Comparison of ENCODE assay signal across 21 mouse cellular contexts in genomic region chr5:100581622-100582434, GRCm38 (mm10). TPM values are rescaled to one million over a fixed set of nuclear protein-coding genes. Genes with fewer than 3 reads are reported as not detected.
A peak's percentile ranks its signal among the peaks of the same experiment; 100 is the strongest.
DNase-seq lines count a peak whose midpoint lies in the region; ATAC-seq and TF ChIP-seq lines count a peak whose summit lies in the region.
"Had no signal": no experiment of that assay in that cellular context is flagged by ENCODE, and none has a peak within 500 bp of the region (broad histone marks: within the 10 kb centered on the region; RNA-seq: fewer than 3 reads in every experiment).

No protein-coding gene starts in this region.

- no peak for ATAC-seq in midbrain, embryonic 14.5 days (ENCODE audit: low FRiP score, low TSS enrichment)
- ATAC-seq in midbrain, embryonic 13.5 days, result no peak
- no peak for ATAC-seq in hindbrain, embryonic 12.5 days (ENCODE audit: low FRiP score)

- in situ Hi-C loops in CH12.LX (cut with MboI; ENCODE audit: low pct_ligation_motif_present, low pct_unique_long_range_greater_than_20kb, low sequenced_read_pairs), result no loop called here

- no peaks in the 10 kb centered on the region for H3K27me3 ChIP-seq in midbrain, embryonic 14.5 days (ENCODE audit: control insufficient read depth, insufficient read depth, low read length)
- no peaks in the 10 kb centered on the region for H3K27me3 ChIP-seq in midbrain, embryonic 13.5 days
- no peaks in the 10 kb centered on the region for H3K27me3 ChIP-seq in CH12.LX (replicated peaks)
- H3K27me3 ChIP-seq in hindbrain, embryonic 12.5 days, result no peaks in the 10 kb centered on the region
- H3K27me3 ChIP-seq: embryonic facial prominence, embryonic 12.5 days; hindbrain, embryonic 13.5 days had no signal

- no peaks in the 10 kb centered on the region for H3K9me3 ChIP-seq in midbrain, embryonic 14.5 days (ENCODE audit: control insufficient read depth, low read length)
- H3K9me3 ChIP-seq in midbrain, embryonic 13.5 days, result no peaks in the 10 kb centered on the region
- H3K9me3 ChIP-seq in CH12.LX (replicated peaks; ENCODE audit: low read length), result no peaks in the 10 kb centered on the region
- H3K9me3 ChIP-seq in hindbrain, embryonic 12.5 days (replicated peaks), result no peaks in the 10 kb centered on the region
- H3K9me3 ChIP-seq: embryonic facial prominence, embryonic 12.5 days; G1E; hindbrain, embryonic 13.5 days; midbrain, embryonic 10.5 days had no signal

- no peaks in the 10 kb centered on the region for H3K36me3 ChIP-seq in midbrain, embryonic 14.5 days (ENCODE audit: control insufficient read depth, insufficient read depth, low read length)
- H3K36me3 ChIP-seq in midbrain, embryonic 13.5 days, result no peaks in the 10 kb centered on the region
- H3K36me3 ChIP-seq in CH12.LX (replicated peaks in 1 of 2; ENCODE audit: control insufficient read depth in 1 of 2, insufficient read depth in 1 of 2, low read length in 1 of 2), result no peaks in the 10 kb centered on the region
- no peaks in the 10 kb centered on the region for H3K36me3 ChIP-seq in hindbrain, embryonic 12.5 days
- H3K36me3 ChIP-seq: embryonic facial prominence, embryonic 12.5 days; G1E; hindbrain, embryonic 13.5 days; midbrain, embryonic 10.5 days had no signal

- H3K4me3 ChIP-seq in midbrain, embryonic 14.5 days (replicated peaks; ENCODE audit: low read depth, low read length), result no peak overlapping the region
- H3K4me3 ChIP-seq in midbrain, embryonic 13.5 days (replicated peaks), result no peak overlapping the region
- peak overlapping the region in 1 of 3 experiments; percentile 29 for H3K4me3 ChIP-seq in CH12.LX (replicated peaks in 1 of 3; ENCODE audit: low read depth in 2 of 3, low read length in 2 of 3, poor library complexity in 1 of 3)
- no peak overlapping the region for H3K4me3 ChIP-seq in hindbrain, embryonic 12.5 days
- H3K4me3 ChIP-seq: embryonic facial prominence, embryonic 12.5 days; heart, adult 2 months; hindbrain, embryonic 13.5 days; midbrain, embryonic 10.5 days had no signal

- TF ChIP-seq CTCF in CH12.LX (conservative IDR thresholded peaks at IDR 0.05 in 1 of 2, IDR thresholded peaks at IDR 0.05 in 1 of 2; ENCODE audit: low read depth in 2 of 2, low read length in 2 of 2), result no peak

- DNase-seq in midbrain, embryonic 14.5 days, result peak; percentile 3
- peak; percentile 74 for DNase-seq in CH12.LX (ENCODE audit: extremely low read depth)
- peak; percentile 57 for DNase-seq in adipocyte (ENCODE audit: low spot score)
- peak; percentile 73 for DNase-seq in skeletal muscle tissue, adult 2 months (ENCODE audit: low read depth, low spot score)
- no peak for DNase-seq in testis, postnatal 10 days (ENCODE audit: low spot score)
- no peak for DNase-seq in lung, postnatal 4 days
- DNase-seq: adrenal gland, postnatal 36 days; cerebellum, adult 11 months; cerebellum, adult 9-11 months; heart, adult 2 months; kidney, adult 9 months; layer of hippocampus, postnatal 36 days; right cerebral cortex, postnatal 14 days had no signal

- WGBS in midbrain, embryonic 14.5 days, result 60% methylated on average over 11 of the region's 11 CpGs
- WGBS in midbrain, embryonic 13.5 days, result 68% methylated on average over 11 of the region's 11 CpGs
- 74% methylated on average over 11 of the region's 11 CpGs for WGBS in hindbrain, embryonic 12.5 days

- TF ChIP-seq RAD21 in CH12.LX (IDR thresholded peaks at IDR 0.05; ENCODE audit: low read depth, low read length), result no peak; the same call in none of the 2 replicates

- H3K4me1 ChIP-seq in midbrain, embryonic 14.5 days (ENCODE audit: control insufficient read depth, insufficient read depth, low read length), result no peaks in the 10 kb centered on the region
- H3K4me1 ChIP-seq in midbrain, embryonic 13.5 days (replicated peaks), result no peaks in the 10 kb centered on the region
- peaks cover 26 to 78% of the 10 kb centered on the region in 2 experiments for H3K4me1 ChIP-seq in CH12.LX (ENCODE audit: control insufficient read depth in 1 of 2, insufficient read depth in 2 of 2)
- H3K4me1 ChIP-seq in hindbrain, embryonic 12.5 days, result no peaks in the 10 kb centered on the region
- H3K4me1 ChIP-seq: embryonic facial prominence, embryonic 12.5 days; hindbrain, embryonic 13.5 days; midbrain, embryonic 10.5 days had no signal

- no peaks in the 10 kb centered on the region for H3K79me2 ChIP-seq in CH12.LX (replicated peaks; ENCODE audit: control insufficient read depth, extremely low read depth, insufficient read depth, poor library complexity, severe bottlenecking)

- TF ChIP-seq POLR2A in CH12.LX (IDR thresholded peaks at IDR 0.05; ENCODE audit: low read depth, low read length), result peak; percentile 47

- dilution Hi-C loops in CH12.LX (cut with MboI; ENCODE audit: extremely low pct_ligation_motif_present, extremely low pct_unique_long_range_greater_than_20kb, low sequenced_read_pairs), result no loop called here

- TF ChIP-seq EP300 in CH12.LX (IDR thresholded peaks at IDR 0.05; ENCODE audit: low read length), result peak; percentile 56

- H3K4me2 ChIP-seq in midbrain, embryonic 14.5 days (ENCODE audit: low read length), result no peak overlapping the region
- no peak overlapping the region for H3K4me2 ChIP-seq in midbrain, embryonic 13.5 days (replicated peaks)
- H3K4me2 ChIP-seq in CH12.LX (ENCODE audit: insufficient read depth, low read depth, poor library complexity, severe bottlenecking), result peak overlapping the region; percentile 95
- no peak overlapping the region for H3K4me2 ChIP-seq in hindbrain, embryonic 12.5 days (replicated peaks)
- H3K4me2 ChIP-seq: embryonic facial prominence, embryonic 12.5 days; hindbrain, embryonic 13.5 days had no signal

- H3K27ac ChIP-seq in midbrain, embryonic 14.5 days (replicated peaks; ENCODE audit: low read depth, low read length), result no peak overlapping the region
- H3K27ac ChIP-seq in midbrain, embryonic 13.5 days, result no peak overlapping the region
- peak overlapping the region; percentile 84 for H3K27ac ChIP-seq in CH12.LX (ENCODE audit: insufficient read depth, low read depth)
- no peak overlapping the region for H3K27ac ChIP-seq in hindbrain, embryonic 12.5 days
- H3K27ac ChIP-seq: embryonic facial prominence, embryonic 12.5 days; heart, adult 2 months; hindbrain, embryonic 13.5 days; midbrain, embryonic 10.5 days had no signal

- H3K9ac ChIP-seq in midbrain, embryonic 14.5 days (replicated peaks; ENCODE audit: low read length), result no peak overlapping the region
- H3K9ac ChIP-seq in midbrain, embryonic 13.5 days (replicated peaks), result no peak overlapping the region
- peak overlapping the region; percentile 30 for H3K9ac ChIP-seq in CH12.LX (ENCODE audit: insufficient read depth, low read depth)
- H3K9ac ChIP-seq in hindbrain, embryonic 12.5 days, result no peak overlapping the region
- H3K9ac ChIP-seq: embryonic facial prominence, embryonic 12.5 days; hindbrain, embryonic 13.5 days had no signal

TF ChIP-seq in CH12.LX, 34 proteins besides CTCF, POLR2A, EP300 and RAD21 (continues in another document):
- TF ChIP-seq TBP (conservative IDR thresholded peaks at IDR 0.05; ENCODE audit: low read depth, low read length), result peak; percentile 45; the same call in 1 of the 2 replicates
- 0 out of 2 replicates have a peak, but pooled peaks have one; percentile 49 for TF ChIP-seq ZMIZ1 (IDR thresholded peaks at IDR 0.05; ENCODE audit: low read depth, low read length)
- TF ChIP-seq JUND (conservative IDR thresholded peaks at IDR 0.05; ENCODE audit: low read depth, low read length), result no peak
- TF ChIP-seq CHD2 (IDR thresholded peaks at IDR 0.05; ENCODE audit: low read length), result no peak
- peak; percentile 58; the same call in 1 of the 2 replicates for TF ChIP-seq BHLHE40 (IDR thresholded peaks at IDR 0.05; ENCODE audit: low read depth, low read length)
- no peak for TF ChIP-seq MAFK (IDR thresholded peaks at IDR 0.05; ENCODE audit: insufficient replicate concordance, low read length)
- no peak; the same call in 1 of the 2 replicates for TF ChIP-seq SMC3 (IDR thresholded peaks at IDR 0.05; ENCODE audit: low read depth, low read length)
- peak; percentile 36; the same call in 1 of the 2 replicates for TF ChIP-seq TCF12 (IDR thresholded peaks at IDR 0.05; ENCODE audit: low read depth, low read length)
- TF ChIP-seq KAT2A (IDR thresholded peaks at IDR 0.05; ENCODE audit: insufficient replicate concordance, low read length), result 0 out of 2 replicates have a peak, but pooled peaks have one; percentile 44
- TF ChIP-seq ZNF384 (IDR thresholded peaks at IDR 0.05; ENCODE audit: low read depth, low read length), result peak; percentile 92
- TF ChIP-seq USF1 (IDR thresholded peaks at IDR 0.05; ENCODE audit: low read depth, low read length), result peak; percentile 60
- no peak for TF ChIP-seq POLR2AphosphoS2 (IDR thresholded peaks at IDR 0.05; ENCODE audit: low read depth, low read length)
- TF ChIP-seq ZC3H11A (IDR thresholded peaks at IDR 0.05; ENCODE audit: low read depth, low read length), result no peak
- no peak for TF ChIP-seq ELF1 (IDR thresholded peaks at IDR 0.05; ENCODE audit: low read depth, low read length)
- no peak for TF ChIP-seq NRF1 (IDR thresholded peaks at IDR 0.05; ENCODE audit: low read depth, low read length)
- peak; percentile 50; the same call in 1 of the 2 replicates for TF ChIP-seq CHD1 (IDR thresholded peaks at IDR 0.05; ENCODE audit: low read depth, low read length)
- TF ChIP-seq GABPA (IDR thresholded peaks at IDR 0.05; ENCODE audit: insufficient replicate concordance, low read depth, low read length), result no peak
- peak; percentile 58; the same call in 1 of the 2 replicates for TF ChIP-seq ETS1 (conservative IDR thresholded peaks at IDR 0.05; ENCODE audit: low read depth, low read length)
- TF ChIP-seq MYC (IDR thresholded peaks at IDR 0.05; ENCODE audit: low read depth, low read length), result peak; percentile 49
- TF ChIP-seq MXI1 (IDR thresholded peaks at IDR 0.05; ENCODE audit: low read depth, low read length), result peak; percentile 60; the same call in 1 of the 2 replicates
- peak; percentile 66 for TF ChIP-seq SIN3A (IDR thresholded peaks at IDR 0.05; ENCODE audit: low read length)
- peak; percentile 74 for TF ChIP-seq IRF4 (IDR thresholded peaks at IDR 0.05; ENCODE audit: low read depth, low read length)
- 0 out of 2 replicates have a peak, but pooled peaks have one; percentile 9 for TF ChIP-seq MAZ (IDR thresholded peaks at IDR 0.05; ENCODE audit: low read depth, low read length)
- TF ChIP-seq HCFC1 (IDR thresholded peaks at IDR 0.05; ENCODE audit: low read depth, low read length), result peak; percentile 33; the same call in 1 of the 2 replicates
- TF ChIP-seq JUN (IDR thresholded peaks at IDR 0.05; ENCODE audit: insufficient read depth, low read depth, low read length), result no peak

RNA-seq across cellular contexts. Expression of gene Plac8, which starts 9.8 kb away (rescaled TPM):
- polyA plus RNA-seq in midbrain, embryonic 14.5 days (2014; fragmentation: Nextera tagmentation; extraction: Ambion mirVana), result 3.2 TPM in 1 of 2 replicates, not detected in the other
- polyA plus RNA-seq in midbrain, embryonic 13.5 days (2015; fragmentation: Nextera tagmentation; extraction: Ambion mirVana), result 0.48 TPM in 1 of 2 replicates, not detected in the other
- 64.3 and 99.9 TPM in 2 replicates for total RNA-seq in CH12.LX (2012; rRNA removed)
- 235 and 258 TPM in 2 replicates for total RNA-seq in CH12.LX (2014; rRNA removed)
- polyA plus RNA-seq in CH12.LX (2012; ENCODE audit: insufficient read length, low read depth), result 151 and 161 TPM in 2 replicates
- 1.8 and 3.0 TPM in 2 replicates for polyA plus RNA-seq in hindbrain, embryonic 12.5 days (2016; fragmentation: Nextera tagmentation; extraction: Ambion mirVana)
- total RNA-seq: layer of hippocampus, adult 8-10 months; layer of hippocampus, postnatal 36 days; left cerebral cortex, postnatal 10 days had no signal

Comparison
In these comparisons a context has a peak if more than half of its experiments do, and no peak if none do; other contexts are left out.
1. DNase-seq: peak in midbrain, embryonic 14.5 days (single experiment), CH12.LX (single experiment), adipocyte (single experiment) and skeletal muscle tissue, adult 2 months (single experiment); none in testis, postnatal 10 days (single experiment) and lung, postnatal 4 days (0 of 2).
2. RNA of gene Plac8, which starts 9.8 kb away (polyA plus RNA-seq): 151 to 161 TPM in CH12.LX; 3.2 TPM in midbrain, embryonic 14.5 days, 1.8 to 3.0 TPM in hindbrain, embryonic 12.5 days and 0.48 TPM in midbrain, embryonic 13.5 days; every median in the first group is over 10 times any median in the second.